Mouse (Mus musculus): ENCODE results near the gene Hoxa10. TPM values are rescaled to one million over a fixed set of nuclear protein-coding genes. Genes with fewer than 3 reads are reported as not detected.

The Hoxa10 gene
- total and polyA plus RNA-seq, 3 experiments = not detected

DNA sequence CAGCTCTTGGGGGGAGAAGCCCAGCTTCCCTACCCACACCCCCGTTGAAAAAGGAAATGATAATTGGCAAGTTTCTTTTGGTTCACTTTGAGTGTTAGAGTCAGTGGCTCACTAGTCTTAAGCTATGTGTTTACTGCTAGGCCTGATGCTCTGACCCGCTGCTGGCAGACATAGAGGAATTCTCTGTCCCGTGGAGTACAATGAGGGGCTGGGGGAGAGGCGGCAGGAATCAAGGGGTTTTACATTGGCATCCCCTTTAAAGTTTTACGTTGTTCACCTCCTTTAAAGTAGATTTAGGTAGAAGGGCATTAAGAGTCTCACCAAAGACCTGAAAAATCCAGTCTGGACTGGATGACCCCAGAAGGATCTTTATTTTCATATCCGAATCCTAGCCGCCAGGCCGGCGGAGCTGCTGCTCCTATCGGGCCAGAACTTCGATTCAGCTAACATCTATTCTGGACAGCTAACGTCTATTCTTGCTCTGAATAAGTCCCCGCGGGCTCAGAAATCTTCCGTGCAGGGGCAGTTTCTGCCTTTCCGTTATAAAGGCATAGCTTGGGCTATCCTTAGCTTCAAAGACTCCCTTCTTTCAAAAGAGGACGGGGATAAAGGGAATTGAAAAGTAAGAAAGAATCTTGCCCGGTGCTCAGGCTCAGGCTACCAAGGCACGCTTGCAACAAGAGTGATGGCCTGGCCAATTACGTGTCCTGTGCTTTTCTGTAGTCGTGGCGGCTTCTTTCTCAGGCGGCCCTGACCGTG lies 11.5 kb upstream of the Hoxa10 start:
- H3K9ac ChIP-seq (ENCODE audit: control insufficient read depth, low read depth, low read length, poor library complexity, severe bottlenecking) = no peak overlapping the region
- H3K27me3 ChIP-seq (ENCODE audit: control insufficient read depth in 1 of 2, insufficient read depth in 2 of 2, low read length in 2 of 2) = no peaks in the 10 kb centered on the region
- H3K27ac ChIP-seq (ENCODE audit: control insufficient read depth, low read depth, low read length) = no peak overlapping the region
- H3K9me3 ChIP-seq (replicated peaks; ENCODE audit: insufficient read depth, low read length) = no peaks in the 10 kb centered on the region
- no peak for DNase-seq (ENCODE audit: low read depth, low spot score)
- no peaks in the 10 kb centered on the region for H3K79me2 ChIP-seq (ENCODE audit: control insufficient read depth, insufficient read depth, low read length, poor library complexity)
- TF ChIP-seq TAL1 (IDR thresholded peaks at IDR 0.05; ENCODE audit: low read length) (no peak), MXI1 (IDR thresholded peaks at IDR 0.05; ENCODE audit: low read depth, low read length) (no peak), NELFE (IDR thresholded peaks at IDR 0.05; ENCODE audit: low read depth, low read length) (no peak), NRF1 (IDR thresholded peaks at IDR 0.05; ENCODE audit: insufficient read depth, low read depth, low read length, poor library complexity, severe bottlenecking) (no peak), JUND (IDR thresholded peaks at IDR 0.05; ENCODE audit: low read depth, low read length) (no peak), ZC3H11A (IDR thresholded peaks at IDR 0.05; ENCODE audit: low read depth, low read length) (no peak), CTCF (IDR thresholded peaks at IDR 0.05 in 2 of 3, conservative IDR thresholded peaks at IDR 0.05 in 1 of 3; ENCODE audit: control insufficient read depth in 1 of 3, insufficient read depth in 1 of 3, low read depth in 2 of 3, low read length in 3 of 3, poor library complexity in 1 of 3, severe bottlenecking in 1 of 3) (no peak), USF1 (IDR thresholded peaks at IDR 0.05; ENCODE audit: low read depth, low read length) (no peak), UBTF (IDR thresholded peaks at IDR 0.05; ENCODE audit: borderline replicate concordance, insufficient read depth, low read depth, low read length) (no peak)
- no peaks in the 10 kb centered on the region for H3K4me1 ChIP-seq (ENCODE audit: control insufficient read depth in 1 of 2, insufficient read depth in 2 of 2, low read length in 2 of 2)
- H3K36me3 ChIP-seq (ENCODE audit: control insufficient read depth in 1 of 2, insufficient read depth in 2 of 2, low read length in 2 of 2) = no peaks in the 10 kb centered on the region
- no peak overlapping the region for H3K4me3 ChIP-seq (ENCODE audit: control insufficient read depth in 1 of 2, insufficient read depth in 1 of 2, low read depth in 2 of 2, low read length in 2 of 2)

DNA sequence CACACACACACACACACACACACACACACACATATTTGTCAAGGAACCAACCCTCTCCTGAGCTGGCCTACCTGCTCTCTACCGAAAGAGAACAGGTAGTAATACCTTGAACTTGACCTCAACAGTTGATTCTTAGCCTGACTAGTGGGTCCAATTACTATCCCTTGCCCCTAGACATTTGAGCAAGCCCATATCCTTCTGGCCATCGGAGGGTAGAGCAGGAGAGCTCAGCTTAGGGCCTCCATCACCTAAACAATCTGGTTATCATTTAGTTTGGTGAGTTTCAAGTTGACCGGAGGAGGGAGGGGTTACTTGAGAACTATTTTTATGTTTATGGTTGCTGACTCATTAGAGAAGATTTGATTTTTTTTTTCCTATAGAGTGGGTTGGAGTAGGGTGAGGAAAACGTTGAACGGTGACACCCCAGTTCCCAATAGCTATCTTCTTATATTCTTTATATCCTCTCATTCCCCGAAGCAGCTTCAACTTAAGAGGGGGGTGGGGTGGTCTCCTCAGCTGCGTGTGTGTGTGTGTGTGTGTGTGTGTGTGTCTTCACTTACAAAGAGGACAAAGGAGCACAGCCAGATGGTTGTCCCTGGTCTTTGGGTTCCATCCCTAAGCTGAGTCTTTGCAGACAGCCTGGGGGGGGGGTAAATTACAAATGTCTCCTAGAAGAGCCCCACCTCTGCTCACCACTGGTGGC lies 10.7 kb upstream of the Hoxa10 start:
- TF ChIP-seq ZMIZ1 (IDR thresholded peaks at IDR 0.05; ENCODE audit: low read depth, low read length) (no peak), ZNF384 (IDR thresholded peaks at IDR 0.05; ENCODE audit: low read depth, low read length) (no peak), RCOR1 (IDR thresholded peaks at IDR 0.05; ENCODE audit: low read depth, low read length) (no peak), TAL1 (IDR thresholded peaks at IDR 0.05; ENCODE audit: low read length) (no peak), USF2 (IDR thresholded peaks at IDR 0.05; ENCODE audit: borderline replicate concordance in 1 of 2, insufficient read depth in 1 of 2, low read depth in 1 of 2, low read length in 2 of 2) (no peak), ZC3H11A (IDR thresholded peaks at IDR 0.05; ENCODE audit: low read depth, low read length) (no peak), POLR2AphosphoS2 (IDR thresholded peaks at IDR 0.05; ENCODE audit: low read length) (no peak), ELF1 (IDR thresholded peaks at IDR 0.05; ENCODE audit: low read depth, low read length) (no peak), MYB (IDR thresholded peaks at IDR 0.05; ENCODE audit: low read depth, low read length) (no peak), NELFE (IDR thresholded peaks at IDR 0.05; ENCODE audit: low read depth, low read length) (no peak), RAD21 (IDR thresholded peaks at IDR 0.05; ENCODE audit: low read depth, low read length) (no peak), GABPA (IDR thresholded peaks at IDR 0.05; ENCODE audit: low read depth, low read length) (no peak), CHD2 (IDR thresholded peaks at IDR 0.05; ENCODE audit: low read length) (no peak), HCFC1 (IDR thresholded peaks at IDR 0.05; ENCODE audit: low read depth, low read length) (no peak), POLR2A (IDR thresholded peaks at IDR 0.05; ENCODE audit: control insufficient read depth in 1 of 2, insufficient read depth in 1 of 2, low read depth in 1 of 2, low read length in 2 of 2, poor library complexity in 1 of 2) (no peak), JUND (IDR thresholded peaks at IDR 0.05; ENCODE audit: low read depth, low read length) (no peak), CTCF (IDR thresholded peaks at IDR 0.05 in 2 of 3, conservative IDR thresholded peaks at IDR 0.05 in 1 of 3; ENCODE audit: control insufficient read depth in 1 of 3, insufficient read depth in 1 of 3, low read depth in 2 of 3, low read length in 3 of 3, poor library complexity in 1 of 3, severe bottlenecking in 1 of 3) (no peak), SMC3 (IDR thresholded peaks at IDR 0.05; ENCODE audit: low read depth, low read length) (no peak)
- no peaks in the 10 kb centered on the region for H3K36me3 ChIP-seq (ENCODE audit: control insufficient read depth in 1 of 2, insufficient read depth in 2 of 2, low read length in 2 of 2)
- H3K4me3 ChIP-seq (ENCODE audit: control insufficient read depth in 1 of 2, insufficient read depth in 1 of 2, low read depth in 2 of 2, low read length in 2 of 2) = no peak overlapping the region
- H3K4me1 ChIP-seq (ENCODE audit: control insufficient read depth in 1 of 2, insufficient read depth in 2 of 2, low read length in 2 of 2) = no peaks in the 10 kb centered on the region
- no peak overlapping the region for H3K27ac ChIP-seq (ENCODE audit: control insufficient read depth, low read depth, low read length)
- H3K79me2 ChIP-seq (ENCODE audit: control insufficient read depth, insufficient read depth, low read length, poor library complexity) = no peaks in the 10 kb centered on the region
- no peaks in the 10 kb centered on the region for H3K9me3 ChIP-seq (replicated peaks; ENCODE audit: insufficient read depth, low read length)
- no peak for DNase-seq (ENCODE audit: low read depth, low spot score)
- H3K9ac ChIP-seq (ENCODE audit: control insufficient read depth, low read depth, low read length, poor library complexity, severe bottlenecking) = no peak overlapping the region
- H3K27me3 ChIP-seq (ENCODE audit: control insufficient read depth in 1 of 2, insufficient read depth in 2 of 2, low read length in 2 of 2) = no peaks in the 10 kb centered on the region

All from MEL (cell line).